Mouse (Mus musculus): ENCODE measurements around the gene Ambra1.

GRCm38 (mm10) chr2:91932737-91933350, 202.9 kb downstream of the Ambra1 start:
- no peak for TF ChIP-seq CTCF (IDR thresholded peaks at IDR 0.05)
- no peak for TF ChIP-seq EP300 (IDR thresholded peaks at IDR 0.05)

Measured in lung, postnatal 0 days (tissue).